Mouse (Mus musculus): ENCODE results near the gene Prex1.
"Not testable (repeated sequence)": the region's sequence is repeated elsewhere in the genome, so short reads cannot be mapped to it uniquely, and the experiment has no call there.

Prex1 gene

GRCm38 (mm10) chr2:166713690-166714426 is at the start of gene Prex1:
Gene Prex1 (minus strand): TSS chr2:166713832.
- peak; percentile 97 for DNase-seq (ENCODE audit: low spot score)

- peak; percentile 19 for DNase-seq (ENCODE audit: low spot score)
Measured at GRCm38 (mm10) chr2:166757969-166758368, 44.3 kb upstream of the Prex1 start.

- no peak for DNase-seq (ENCODE audit: low spot score)
Measured at GRCm38 (mm10) chr2:166754760-166755159, 41.1 kb upstream of the Prex1 start.

- no peak for DNase-seq (ENCODE audit: low spot score)
Measured at GRCm38 (mm10) chr2:166754194-166754593, 40.6 kb upstream of the Prex1 start.

- no peak for DNase-seq (ENCODE audit: low spot score)
Measured at GRCm38 (mm10) chr2:166750620-166751191, 37.1 kb upstream of the Prex1 start.

- DNase-seq (ENCODE audit: low spot score), result not testable (repeated sequence)
Measured at GRCm38 (mm10) chr2:166746261-166746913, 32.8 kb upstream of the Prex1 start.

- no peak for DNase-seq (ENCODE audit: low spot score)
Measured at GRCm38 (mm10) chr2:166745849-166746248, 32.2 kb upstream of the Prex1 start.

GRCm38 (mm10) chr2:166744433-166744832 is 30.8 kb upstream of the Prex1 start:
- DNase-seq (ENCODE audit: low spot score), result no peak

GRCm38 (mm10) chr2:166743504-166743903 is 29.9 kb upstream of the Prex1 start:
- no peak for DNase-seq (ENCODE audit: low spot score)

GRCm38 (mm10) chr2:166741445-166741844 is 27.8 kb upstream of the Prex1 start:
- no peak for DNase-seq (ENCODE audit: low spot score)

GRCm38 (mm10) chr2:166740396-166740795 is 26.8 kb upstream of the Prex1 start:
- no peak for DNase-seq (ENCODE audit: low spot score)

- DNase-seq (ENCODE audit: low spot score), result no peak
Measured at GRCm38 (mm10) chr2:166737307-166737706, 23.7 kb upstream of the Prex1 start.

- DNase-seq (ENCODE audit: low spot score), result peak; percentile 81
Measured at GRCm38 (mm10) chr2:166735469-166736001, 21.9 kb upstream of the Prex1 start.

GRCm38 (mm10) chr2:166732860-166733259 is 19.2 kb upstream of the Prex1 start:
- DNase-seq (ENCODE audit: low spot score), result no peak

GRCm38 (mm10) chr2:166732146-166732545 is 18.5 kb upstream of the Prex1 start:
- DNase-seq (ENCODE audit: low spot score), result no peak

GRCm38 (mm10) chr2:166731102-166731883 is 17.7 kb upstream of the Prex1 start:
- not testable (repeated sequence) for DNase-seq (ENCODE audit: low spot score)

- no peak for DNase-seq (ENCODE audit: low spot score)
Measured at GRCm38 (mm10) chr2:166730567-166730915, 16.9 kb upstream of the Prex1 start.

GRCm38 (mm10) chr2:166729656-166730566 is 16.3 kb upstream of the Prex1 start:
- peak; percentile 93 for DNase-seq (ENCODE audit: low spot score)

GRCm38 (mm10) chr2:166729045-166729444 is 15.4 kb upstream of the Prex1 start:
- peak; percentile 20 for DNase-seq (ENCODE audit: low spot score)

GRCm38 (mm10) chr2:166728261-166728680 is 14.6 kb upstream of the Prex1 start:
- no peak for DNase-seq (ENCODE audit: low spot score)

- no peak for DNase-seq (ENCODE audit: low spot score)
Measured at GRCm38 (mm10) chr2:166727790-166728189, 14.2 kb upstream of the Prex1 start.

Measured in MN1 (cell line).